Mouse (Mus musculus): ENCODE results near the gene Spin2c. TPM values are rescaled to one million over a fixed set of nuclear protein-coding genes. Genes with fewer than 3 reads are reported as not detected.

The Spin2c gene
- 10.6 and 11.9 TPM in 2 replicates for polyA plus RNA-seq (2014; fragmentation: Nextera tagmentation; extraction: Ambion mirVana)

DNA sequence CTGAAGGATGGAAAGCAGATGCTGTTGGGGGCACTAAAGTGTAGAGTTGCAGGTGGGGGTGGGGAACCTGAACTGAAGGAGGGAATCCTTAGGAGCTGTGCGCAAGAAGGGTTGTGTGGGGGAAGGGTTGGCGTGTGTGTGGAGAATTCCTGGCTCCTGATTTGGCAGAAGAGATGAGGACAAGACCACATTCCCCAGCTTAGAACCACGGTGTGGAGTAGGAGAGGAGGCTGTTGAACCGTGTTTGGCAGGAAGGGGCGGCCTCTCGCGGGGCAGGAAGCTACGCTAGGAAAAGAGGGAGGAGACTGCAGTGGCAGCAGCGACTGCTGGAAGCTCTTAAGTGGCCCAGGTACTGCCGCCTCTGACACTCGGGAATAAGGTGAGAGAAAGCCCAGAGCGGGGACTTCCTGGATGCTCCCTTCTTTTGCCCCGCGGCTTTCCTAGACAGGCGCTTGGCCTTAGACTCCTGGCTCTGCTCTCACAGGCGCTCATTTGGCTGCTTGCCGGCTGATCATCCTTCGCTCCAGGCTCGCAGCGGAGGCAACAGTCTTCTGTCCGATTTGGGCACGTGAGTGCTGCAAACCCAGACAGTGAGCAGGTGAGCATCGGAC, at the start of gene Spin2c:
Gene Spin2c, plus strand, starts transcription at position 275 of the 611 bp plus-strand sequence.
- Histone ChIP-seq H3K4me3 (ENCODE audit: low read depth, low read length) (peak within 1 kb of the TSS; percentile 46), H3K27ac (ENCODE audit: low read depth, low read length) (no peak within 1 kb of the TSS), H3K4me1 (ENCODE audit: control insufficient read depth, insufficient read depth, low read length) (no peaks in the 10 kb centered on the region), H3K9ac (ENCODE audit: low read length) (peak within 1 kb of the TSS; percentile 58), H3K36me3 (ENCODE audit: control insufficient read depth, insufficient read depth, low read length) (no peaks in the 10 kb centered on the region), H3K9me3 (ENCODE audit: control insufficient read depth, low read length) (no peaks in the 10 kb centered on the region), H3K4me2 (peak within 1 kb of the TSS; percentile 51), H3K27me3 (ENCODE audit: control insufficient read depth, insufficient read depth, low read length) (no peaks in the 10 kb centered on the region)
- ATAC-seq (ENCODE audit: low FRiP score) (peak; percentile 94), DNase-seq (ENCODE audit: low spot score, missing footprints) (peak; percentile 89)
- 19% methylated on average over 21 of the region's 23 CpGs for WGBS

DNA sequence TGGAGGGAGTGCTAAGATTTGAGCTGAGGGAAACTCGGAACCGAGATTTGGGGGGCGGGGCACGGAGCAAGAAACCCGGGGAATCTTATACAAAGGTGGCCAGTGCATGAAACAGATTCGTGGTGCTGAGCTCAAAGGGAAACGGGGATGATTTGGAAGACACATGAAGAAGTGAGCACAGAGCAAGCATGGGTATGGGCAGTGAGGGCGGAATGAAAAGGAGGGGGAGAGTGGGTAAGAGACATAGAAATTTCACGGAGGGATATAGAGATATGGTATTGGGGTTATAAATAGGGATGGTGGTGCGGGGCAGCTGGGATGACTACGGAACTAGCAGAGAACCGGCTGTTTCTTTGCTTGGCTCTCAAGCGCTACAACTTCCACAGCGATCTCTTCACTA, 581 bp downstream of the Spin2c start:
- Histone ChIP-seq H3K27ac (ENCODE audit: low read depth, low read length) (no peak overlapping the region), H3K9ac (ENCODE audit: low read length) (peak overlapping the region; percentile 58), H3K36me3 (ENCODE audit: control insufficient read depth, insufficient read depth, low read length) (no peaks in the 10 kb centered on the region), H3K9me3 (ENCODE audit: control insufficient read depth, low read length) (no peaks in the 10 kb centered on the region), H3K4me3 (ENCODE audit: low read depth, low read length) (peak overlapping the region; percentile 46), H3K4me2 (peak overlapping the region; percentile 51), H3K27me3 (ENCODE audit: control insufficient read depth, insufficient read depth, low read length) (no peaks in the 10 kb centered on the region), H3K4me1 (ENCODE audit: control insufficient read depth, insufficient read depth, low read length) (no peaks in the 10 kb centered on the region)
- DNase-seq (ENCODE audit: low spot score, missing footprints), result peak; percentile 84
- WGBS, result 24% methylated on average over 14 of the region's 14 CpGs
- peak; percentile 72 for ATAC-seq (ENCODE audit: low FRiP score)

Other genes starting within 250 kb of the Spin2c start
- gene Kctd12b, start 135.8 kb upstream of the Spin2c start, polyA plus RNA-seq (2014; fragmentation: Nextera tagmentation; extraction: Ambion mirVana), result 4.5 and 5.3 TPM in 2 replicates
- gene Nbdy, start 108.6 kb upstream of the Spin2c start, polyA plus RNA-seq (2014; fragmentation: Nextera tagmentation; extraction: Ambion mirVana), result 66.4 and 75.2 TPM in 2 replicates
- gene Samt1, start 180.4 kb downstream of the Spin2c start, polyA plus RNA-seq (2014; fragmentation: Nextera tagmentation; extraction: Ambion mirVana), result not detected in 2 replicates
- not detected in 2 replicates for gene 4921511M17Rik, start 201.6 kb downstream of the Spin2c start, polyA plus RNA-seq (2014; fragmentation: Nextera tagmentation; extraction: Ambion mirVana)
- gene Gm10057, start 222.8 kb downstream of the Spin2c start, polyA plus RNA-seq (2014; fragmentation: Nextera tagmentation; extraction: Ambion mirVana), result not detected in 2 replicates

All from midbrain, embryonic 11.5 days (tissue).